Mouse (Mus musculus): Measurements from ENCODE around the gene Prrt2. TPM values are rescaled to one million over a fixed set of nuclear protein-coding genes. Genes with fewer than 3 reads are reported as not detected.

Prrt2 gene
- polyA plus RNA-seq, 1 experiment from 2014 or later, result 2.9 TPM

DNA sequence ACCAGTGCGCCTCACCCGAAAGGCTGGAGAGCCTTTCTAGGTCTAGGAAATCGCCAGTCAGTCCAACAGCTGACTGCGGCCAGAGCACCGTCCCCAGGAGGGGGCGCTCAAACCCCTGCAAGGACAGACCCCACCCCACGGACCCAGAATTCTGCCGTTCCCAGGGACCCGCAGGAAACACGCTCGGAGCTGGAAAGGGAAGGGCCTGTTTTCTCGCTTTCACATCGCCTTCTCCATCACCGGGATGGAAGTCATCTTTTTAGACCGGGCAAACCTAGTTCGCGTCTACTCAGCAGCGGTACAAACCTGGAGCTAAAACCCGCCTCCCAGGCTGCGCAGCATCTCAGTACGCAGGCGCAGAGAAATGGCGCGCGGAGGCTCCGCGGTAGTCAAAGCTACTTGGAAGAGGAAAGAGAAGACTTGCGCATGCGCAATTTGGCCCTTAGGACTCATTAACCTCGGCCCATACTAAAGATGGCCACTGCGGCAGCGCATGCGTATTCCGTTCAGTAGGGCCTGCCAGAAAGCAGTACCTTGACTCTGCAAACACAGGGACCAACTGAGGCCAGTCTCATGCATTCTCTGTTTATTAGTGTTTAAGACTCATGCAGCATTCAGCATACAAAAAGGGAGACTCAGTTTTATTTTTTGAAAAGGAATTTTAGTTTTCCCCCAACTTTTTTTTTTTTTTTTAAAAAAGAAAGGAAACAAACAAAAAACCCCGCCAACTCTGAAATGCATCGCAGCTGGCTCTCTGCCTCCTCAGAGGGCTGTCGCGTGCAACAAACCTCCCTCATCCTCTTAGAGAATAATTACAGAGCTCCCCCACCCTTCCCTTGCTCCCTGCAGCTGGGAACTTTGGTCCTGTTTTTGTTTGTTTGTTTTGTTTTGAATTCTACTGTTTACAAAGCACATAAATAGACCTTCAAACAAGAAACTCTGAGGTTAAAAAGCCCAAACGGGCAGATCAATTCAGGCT is 3.8 kb downstream of the Prrt2 start, which contains the start of gene Pagr1a:
Gene Pagr1a, minus strand, starts transcription at position 382 of the 979 bp plus-strand sequence.
- Histone ChIP-seq H3K27me3 (ENCODE audit: low read depth, poor library complexity, severe bottlenecking) (no peaks in the 10 kb centered on the region), H3K36me3 (peaks cover 45% of the 10 kb centered on the region), H3K4me1 (peaks cover 84% of the 10 kb centered on the region), H3K4me3 (peak within 1 kb of the TSS; percentile 91), H3K9me3 (replicated peaks) (no peaks in the 10 kb centered on the region), H3K27ac (replicated peaks) (peak within 1 kb of the TSS; percentile 96)
- peak; percentile 99 for DNase-seq (ENCODE audit: low spot score)
- WGBS, result 6% methylated on average over 39 of the region's 39 CpGs

DNA sequence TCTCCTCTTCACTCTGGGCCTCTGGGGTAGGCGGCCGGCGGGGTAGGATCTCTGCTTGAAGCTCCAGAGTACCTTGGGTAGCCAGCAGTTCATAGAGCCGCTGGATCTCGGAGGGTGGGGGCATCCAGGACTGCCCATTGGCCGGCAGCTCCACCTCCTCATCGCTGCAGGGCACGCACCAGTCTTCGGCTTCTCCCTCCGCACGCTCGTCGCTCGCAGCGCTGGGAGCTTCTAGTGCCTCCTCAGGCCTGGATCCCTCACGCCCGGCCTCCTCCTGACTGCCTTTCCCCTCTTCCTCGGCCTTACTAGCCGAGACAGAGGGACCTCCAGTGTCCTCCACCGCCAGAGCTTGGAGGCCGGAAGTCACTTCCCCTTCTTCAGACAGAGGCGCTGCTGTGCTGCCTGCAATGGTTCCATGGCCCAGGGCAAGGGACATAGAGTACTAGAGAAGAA is 4.5 kb downstream of the Prrt2 start:
- Histone ChIP-seq H3K36me3 (peaks cover 44% of the 10 kb centered on the region), H3K9me3 (replicated peaks) (no peaks in the 10 kb centered on the region), H3K27ac (replicated peaks) (peak overlapping the region; percentile 96), H3K4me3 (peak overlapping the region; percentile 91), H3K27me3 (ENCODE audit: low read depth, poor library complexity, severe bottlenecking) (no peaks in the 10 kb centered on the region), H3K4me1 (peaks cover 80% of the 10 kb centered on the region)
- DNase-seq (ENCODE audit: low spot score), result no peak
- WGBS, result under 1% methylated on average over 22 of the region's 22 CpGs

DNA sequence TGATC is 4.7 kb downstream of the Prrt2 start, which contains the start of gene Pagr1b:
Gene Pagr1b, minus strand, starts transcription at position 4 of the 5 bp plus-strand sequence.
- Histone ChIP-seq H3K4me1 (peaks cover 79% of the 10 kb centered on the region), H3K36me3 (peaks cover 43% of the 10 kb centered on the region), H3K27ac (replicated peaks) (peak within 1 kb of the TSS; percentile 96), H3K27me3 (ENCODE audit: low read depth, poor library complexity, severe bottlenecking) (no peaks in the 10 kb centered on the region), H3K9me3 (replicated peaks) (no peaks in the 10 kb centered on the region), H3K4me3 (peak within 1 kb of the TSS; percentile 91)
- DNase-seq (ENCODE audit: low spot score), result no peak

DNA sequence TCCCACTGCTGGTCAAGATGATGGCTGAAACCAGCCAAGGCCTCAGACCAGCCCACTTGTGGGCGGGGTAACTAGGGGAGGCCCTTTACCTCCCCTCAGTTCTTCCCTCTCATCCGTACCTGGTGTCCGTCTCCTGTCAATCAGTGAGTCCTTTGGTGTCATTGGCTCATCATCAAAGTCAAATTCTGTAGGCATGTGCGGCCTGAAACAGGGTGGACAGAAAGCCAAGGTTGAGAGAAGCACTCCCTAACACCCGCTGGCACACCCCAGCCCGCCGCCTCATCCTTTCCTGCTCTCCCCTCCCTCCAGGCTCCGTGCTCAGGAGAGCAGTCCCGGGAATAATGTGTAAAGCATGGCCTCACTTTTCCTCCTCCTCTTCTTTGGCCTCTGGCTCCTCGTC is 4.9 kb downstream of the Prrt2 start:
- peak overlapping the region; percentile 91 for H3K4me3 ChIP-seq
- 3% methylated on average over 10 of the region's 10 CpGs for WGBS
- peak overlapping the region; percentile 96 for H3K27ac ChIP-seq (replicated peaks)
- DNase-seq (ENCODE audit: low spot score), result peak; percentile 51
- H3K9me3 ChIP-seq (replicated peaks), result no peaks in the 10 kb centered on the region
- peaks cover 77% of the 10 kb centered on the region for H3K4me1 ChIP-seq
- H3K27me3 ChIP-seq (ENCODE audit: low read depth, poor library complexity, severe bottlenecking), result no peaks in the 10 kb centered on the region
- peaks cover 43% of the 10 kb centered on the region for H3K36me3 ChIP-seq

DNA sequence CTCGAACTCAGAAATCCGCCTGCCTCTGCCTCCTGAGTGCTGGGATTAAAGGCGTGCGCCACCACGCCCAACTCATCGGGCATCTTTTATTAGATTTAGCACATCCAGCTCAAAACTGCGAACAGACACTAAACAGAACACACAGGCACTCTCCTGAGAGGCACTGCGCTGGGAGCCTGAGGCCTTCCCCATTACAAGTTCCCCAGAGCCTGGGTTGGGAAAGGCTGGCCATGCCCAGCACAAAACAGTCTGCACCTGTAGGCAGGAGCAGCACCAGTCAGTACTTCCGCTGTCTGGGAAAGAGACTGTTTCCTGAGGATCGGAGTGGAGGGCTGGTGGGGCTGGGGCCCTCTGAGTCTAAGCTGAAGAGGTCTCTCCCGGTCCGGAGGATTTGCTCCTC is 6.0 kb downstream of the Prrt2 start:
- DNase-seq (ENCODE audit: low spot score), result no peak
- 93% methylated on average over 12 of the region's 12 CpGs for WGBS
- Histone ChIP-seq H3K4me1 (peaks cover 66% of the 10 kb centered on the region), H3K9me3 (replicated peaks) (no peaks in the 10 kb centered on the region), H3K27me3 (ENCODE audit: low read depth, poor library complexity, severe bottlenecking) (no peaks in the 10 kb centered on the region), H3K4me3 (peak overlapping the region; percentile 91), H3K27ac (replicated peaks) (peak overlapping the region; percentile 38; the same call in 1 of the 2 replicates), H3K36me3 (peaks cover 47% of the 10 kb centered on the region)

DNA sequence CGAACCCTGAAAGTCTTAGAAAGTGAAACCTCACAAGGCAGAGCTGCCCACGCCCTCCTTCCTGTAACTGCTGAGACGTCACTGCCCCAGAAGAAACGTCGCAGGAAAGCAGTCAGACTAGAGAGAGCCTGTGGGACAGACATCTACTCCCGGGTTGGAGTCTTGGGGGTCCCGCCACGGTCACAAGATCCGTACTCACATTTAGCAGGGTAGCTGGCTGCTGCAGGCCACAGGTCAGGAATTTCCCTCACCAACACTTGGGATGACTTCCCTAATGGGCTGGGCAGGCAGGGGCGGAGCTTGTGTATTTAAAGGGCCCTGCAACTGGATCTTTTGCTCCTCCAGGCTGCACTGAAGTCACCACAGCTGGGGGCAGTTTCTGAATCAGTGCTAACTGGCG is 6.7 kb downstream of the Prrt2 start, which contains the start of gene Mvp:
Gene Mvp, minus strand, starts transcription at position 302 of the 400 bp plus-strand sequence.
- H3K27ac ChIP-seq (replicated peaks), result peak within 1 kb of the TSS; percentile 38
- peaks cover 60% of the 10 kb centered on the region for H3K4me1 ChIP-seq
- H3K36me3 ChIP-seq, result peaks cover 47% of the 10 kb centered on the region
- H3K4me3 ChIP-seq, result peak within 1 kb of the TSS; percentile 91
- no peak for DNase-seq (ENCODE audit: low spot score)
- no peaks in the 10 kb centered on the region for H3K27me3 ChIP-seq (ENCODE audit: low read depth, poor library complexity, severe bottlenecking)
- 79% methylated on average over 11 of the region's 11 CpGs for WGBS
- no peaks in the 10 kb centered on the region for H3K9me3 ChIP-seq (replicated peaks)

DNA sequence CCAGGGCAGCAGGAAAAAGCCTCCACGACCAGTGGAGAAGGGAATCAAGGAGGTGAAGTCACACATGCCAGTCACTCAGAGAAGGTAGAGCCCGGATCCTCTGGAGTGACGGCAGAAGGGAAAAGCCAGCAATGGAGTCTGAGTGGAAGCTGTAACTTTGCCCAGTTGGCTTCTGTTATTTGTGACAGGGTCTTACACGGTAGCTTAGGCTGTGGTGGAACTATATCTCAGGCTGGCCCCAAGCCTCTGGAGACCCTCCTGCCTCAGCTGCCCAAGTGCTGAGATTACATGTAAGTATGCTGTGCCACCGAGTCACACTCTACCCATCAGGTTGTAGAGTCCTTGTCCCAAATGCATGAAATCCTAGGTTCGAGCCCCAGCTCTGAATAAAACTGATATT is 7.6 kb downstream of the Prrt2 start:
- Histone ChIP-seq H3K27ac (replicated peaks) (no peak overlapping the region), H3K36me3 (peaks cover 47% of the 10 kb centered on the region), H3K27me3 (ENCODE audit: low read depth, poor library complexity, severe bottlenecking) (no peaks in the 10 kb centered on the region), H3K4me1 (peaks cover 58% of the 10 kb centered on the region), H3K4me3 (0 out of 2 replicates have a peak overlapping the region, but pooled peaks have one; percentile 3), H3K9me3 (replicated peaks) (no peaks in the 10 kb centered on the region)
- WGBS, result 95% methylated on average over 6 of the region's 6 CpGs
- DNase-seq (ENCODE audit: low spot score), result no peak

DNA sequence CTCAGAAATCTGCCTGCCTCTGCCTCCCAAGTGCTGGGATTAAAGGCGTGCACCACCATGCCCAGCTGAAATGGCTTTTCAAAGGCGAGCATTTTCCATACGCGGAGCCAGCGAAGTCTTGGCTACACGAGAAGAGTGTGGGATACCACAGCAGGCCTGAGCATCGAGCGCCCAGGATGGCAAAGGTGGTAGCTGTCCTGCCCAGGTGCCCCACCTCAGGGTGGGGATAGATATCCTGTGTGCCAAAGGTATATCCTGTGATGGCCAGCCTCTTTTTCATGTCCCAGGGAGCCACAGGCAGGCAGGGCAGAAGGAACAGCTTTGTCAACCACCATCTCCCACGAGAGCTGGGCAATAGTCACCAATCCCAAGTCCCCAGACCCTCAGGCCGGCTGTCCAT is 8.2 kb downstream of the Prrt2 start:
- 96% methylated on average over 10 of the region's 10 CpGs for whole genome bisulfite sequencing
- peaks cover 55% of the 10 kb centered on the region for H3K4me1 ChIP-seq

DNA sequence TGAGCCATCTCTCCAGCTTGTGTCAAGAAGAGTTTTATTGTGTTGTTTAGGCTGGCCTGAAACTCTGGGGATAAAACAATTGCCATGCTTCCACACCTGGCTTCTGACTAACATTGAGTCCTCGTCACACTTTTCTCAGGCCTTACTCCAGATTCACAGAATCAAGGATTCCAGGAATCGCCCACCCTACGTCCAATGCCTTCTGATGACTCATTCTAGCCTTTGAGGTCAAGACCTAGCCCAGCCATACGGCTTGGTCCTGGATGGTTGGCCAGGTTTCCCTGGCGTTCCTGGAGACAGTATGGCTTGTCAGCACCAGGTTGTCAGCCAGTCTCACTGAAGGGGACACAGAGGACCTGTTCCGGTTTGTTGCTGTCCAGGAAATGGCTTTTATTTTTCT is 8.6 kb downstream of the Prrt2 start:
- Histone ChIP-seq H3K4me1 (peaks cover 50% of the 10 kb centered on the region), H3K36me3 (peaks cover 47% of the 10 kb centered on the region)
- 90% methylated on average over 6 of the region's 6 CpGs for WGBS

More for the DNA sequence above, 8.2 kb downstream of the Prrt2 start:
- H3K27ac ChIP-seq (replicated peaks), result no peak overlapping the region
- no peaks in the 10 kb centered on the region for H3K9me3 ChIP-seq (replicated peaks)
- peaks cover 47% of the 10 kb centered on the region for H3K36me3 ChIP-seq
- H3K27me3 ChIP-seq (ENCODE audit: low read depth, poor library complexity, severe bottlenecking), result no peaks in the 10 kb centered on the region
- H3K4me3 ChIP-seq, result 0 out of 2 replicates have a peak overlapping the region, but pooled peaks have one; percentile 3
- no peak for DNase-seq (ENCODE audit: low spot score)

DNA sequence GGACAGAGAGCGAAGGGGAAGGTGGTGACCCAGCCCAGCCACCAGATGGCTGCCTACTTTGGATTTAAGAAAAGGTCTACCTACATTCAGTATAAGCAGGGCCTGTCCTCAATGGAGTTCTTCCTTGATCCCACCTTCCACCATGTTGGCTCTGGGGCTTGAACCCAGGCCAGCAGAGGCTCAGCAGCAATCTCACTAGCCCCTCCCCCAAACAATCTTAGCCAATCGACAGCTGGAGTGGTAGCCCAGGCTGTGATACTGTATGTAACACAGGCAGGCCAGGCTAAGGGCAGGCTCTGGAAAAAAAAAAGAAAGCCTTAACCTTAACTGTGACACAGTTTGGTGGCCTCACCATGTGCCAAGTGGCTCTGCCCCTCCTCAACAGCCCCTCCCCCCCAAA is 9.3 kb downstream of the Prrt2 start:
- 70% methylated on average over 2 of the region's 2 CpGs for WGBS
- Histone ChIP-seq H3K4me3 (no peak overlapping the region), H3K9me3 (replicated peaks) (no peaks in the 10 kb centered on the region), H3K36me3 (peaks cover 47% of the 10 kb centered on the region), H3K4me1 (peaks cover 44% of the 10 kb centered on the region), H3K27ac (replicated peaks) (peak overlapping the region; percentile 10; the same call in 1 of the 2 replicates), H3K27me3 (ENCODE audit: low read depth, poor library complexity, severe bottlenecking) (no peaks in the 10 kb centered on the region)
- no peak for DNase-seq (ENCODE audit: low spot score)

More for the DNA sequence above, 8.6 kb downstream of the Prrt2 start:
- no peak for DNase-seq (ENCODE audit: low spot score)
- no peaks in the 10 kb centered on the region for H3K9me3 ChIP-seq (replicated peaks)
- no peak overlapping the region for H3K4me3 ChIP-seq
- no peaks in the 10 kb centered on the region for H3K27me3 ChIP-seq (ENCODE audit: low read depth, poor library complexity, severe bottlenecking)
- no peak overlapping the region for H3K27ac ChIP-seq (replicated peaks)

DNA sequence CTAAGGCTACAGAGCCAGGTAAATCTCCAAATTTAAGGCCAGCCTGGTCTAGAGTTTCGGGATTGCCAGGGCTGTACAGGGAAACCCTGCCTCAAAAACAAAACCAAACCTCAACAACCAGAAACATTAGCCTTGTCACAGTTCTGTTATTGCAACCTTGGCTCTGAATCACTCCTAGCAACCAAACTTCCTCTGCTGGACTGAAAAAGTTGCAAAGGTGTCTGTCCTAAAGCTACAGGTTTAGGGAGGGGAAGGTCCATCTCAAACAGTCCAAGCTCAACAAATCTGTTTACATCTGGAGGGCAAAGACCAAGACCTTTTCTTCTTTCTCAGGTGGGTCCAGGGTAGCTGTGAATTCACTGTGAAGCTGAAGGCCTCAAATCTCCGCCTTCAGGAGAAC is 10.0 kb downstream of the Prrt2 start:
- Histone ChIP-seq H3K36me3 (peaks cover 47% of the 10 kb centered on the region), H3K9me3 (replicated peaks) (no peaks in the 10 kb centered on the region), H3K4me3 (no peak overlapping the region), H3K27me3 (ENCODE audit: low read depth, poor library complexity, severe bottlenecking) (no peaks in the 10 kb centered on the region), H3K27ac (replicated peaks) (no peak overlapping the region), H3K4me1 (peaks cover 38% of the 10 kb centered on the region)
- 98% methylated on average over 2 of the region's 2 CpGs for WGBS
- DNase-seq (ENCODE audit: low spot score), result no peak

DNA sequence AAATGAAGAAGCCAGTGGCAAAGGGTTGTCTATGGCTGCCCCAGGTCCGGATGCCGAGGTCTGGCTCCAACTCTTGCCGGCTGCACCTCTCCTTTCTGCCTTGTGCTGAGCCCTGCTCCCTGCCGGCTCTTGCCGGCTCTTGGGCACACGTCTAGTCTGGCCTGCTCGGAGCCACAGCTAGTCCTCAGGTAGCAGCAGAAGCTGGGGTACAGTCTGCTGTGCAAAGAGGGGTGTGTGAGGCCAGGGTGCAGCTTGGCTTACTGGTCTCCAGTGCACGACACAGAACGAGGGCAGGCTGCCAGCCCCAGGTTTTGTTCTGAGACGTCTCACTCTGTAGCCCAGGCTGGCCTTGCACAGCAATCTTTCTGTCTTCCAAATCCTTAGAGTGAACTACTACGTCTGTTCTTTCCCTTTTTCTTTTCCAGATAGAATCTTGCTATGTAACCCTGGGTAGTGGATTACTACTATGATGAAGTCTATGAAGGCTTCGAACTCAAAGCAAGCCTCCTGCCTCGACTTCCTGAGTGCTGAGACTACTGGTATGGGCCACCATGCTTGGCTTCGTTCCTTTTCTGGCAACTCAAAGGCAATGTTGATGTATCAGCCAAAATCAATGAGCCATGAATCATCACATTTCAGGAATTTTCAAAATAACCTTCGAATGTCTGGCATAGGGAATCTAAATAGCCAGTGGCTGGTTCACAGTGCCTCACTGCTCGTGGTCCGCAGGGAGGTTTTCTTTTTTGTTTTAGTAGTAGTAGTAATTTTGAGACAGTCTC is 11.5 kb downstream of the Prrt2 start:
- DNase-seq (ENCODE audit: low spot score), result no peak
- Histone ChIP-seq H3K9me3 (replicated peaks) (no peaks in the 10 kb centered on the region), H3K27me3 (ENCODE audit: low read depth, poor library complexity, severe bottlenecking) (no peaks in the 10 kb centered on the region), H3K36me3 (peaks cover 33% of the 10 kb centered on the region), H3K4me1 (peaks cover 22% of the 10 kb centered on the region), H3K27ac (replicated peaks) (peak overlapping the region; percentile 75), H3K4me3 (no peak overlapping the region)
- WGBS, result 86% methylated on average over 17 of the region's 17 CpGs

All from midbrain, embryonic 10.5 days (tissue).